Mouse (Mus musculus): Measurements from ENCODE around the gene Acbd7.

The Acbd7 gene
- long read RNA-seq, experiment 1, result 0 reads
- long read RNA-seq, experiment 2, result 0 reads

- intact Hi-C loops (cut with DNase I), result no loop called here
Measured at GRCm38 (mm10) chr2:3335611-3336301, at the start of gene Acbd7. Gene Acbd7 (plus strand): TSS chr2:3336168.

- intact Hi-C loops (cut with DNase I), result no loop called here
Measured at GRCm38 (mm10) chr2:3286243-3286642, 49.7 kb upstream of the Acbd7 start.

GRCm38 (mm10) chr2:3289581-3289980 is 46.4 kb upstream of the Acbd7 start:
- intact Hi-C loops (cut with DNase I), result no loop called here

GRCm38 (mm10) chr2:3292170-3292569 is 43.8 kb upstream of the Acbd7 start:
- intact Hi-C loops (cut with DNase I), result loop anchor here (5.0 kb wide), 1 partner anchor 35 kb away; no protein-coding TSS in a partner anchor

GRCm38 (mm10) chr2:3295826-3296225 is 40.1 kb upstream of the Acbd7 start:
- intact Hi-C loops (cut with DNase I), result no loop called here

GRCm38 (mm10) chr2:3305426-3306025 is 30.4 kb upstream of the Acbd7 start:
- intact Hi-C loops (cut with DNase I), result no loop called here

GRCm38 (mm10) chr2:3323132-3323531 is 12.8 kb upstream of the Acbd7 start:
- intact Hi-C loops (cut with DNase I), result loop anchor here (10.0 kb wide), 2 partner anchors 88 to 208 kb away; partner anchors contain the start of gene Fam171a1

GRCm38 (mm10) chr2:3324381-3325130 is 11.4 kb upstream of the Acbd7 start:
- intact Hi-C loops (cut with DNase I), result loop anchor here (5.0 to 10.0 kb wide), 3 partner anchors 32 to 210 kb away; partner anchors contain the start of gene Fam171a1

- intact Hi-C loops (cut with DNase I), result loop anchor here (5.0 to 10.0 kb wide), 3 partner anchors 34 to 212 kb away; partner anchors contain the start of gene Fam171a1
Measured at GRCm38 (mm10) chr2:3326547-3326946, 9.4 kb upstream of the Acbd7 start.

- intact Hi-C loops (cut with DNase I), result loop anchor here (5.0 to 10.0 kb wide), 3 partner anchors 35 to 213 kb away; partner anchors contain the start of gene Fam171a1
Measured at GRCm38 (mm10) chr2:3327351-3327750, 8.6 kb upstream of the Acbd7 start.

- intact Hi-C loops (cut with DNase I), result no loop called here
Measured at GRCm38 (mm10) chr2:3331071-3331703, 4.8 kb upstream of the Acbd7 start.

GRCm38 (mm10) chr2:3332056-3332455 is 3.9 kb upstream of the Acbd7 start:
- intact Hi-C loops (cut with DNase I), result no loop called here

GRCm38 (mm10) chr2:3332484-3333242 is 3.3 kb upstream of the Acbd7 start, which contains the start of gene Rpp38:
Gene Rpp38 (minus strand): TSS chr2:3332643.
- intact Hi-C loops (cut with DNase I), result no loop called here

GRCm38 (mm10) chr2:3333761-3334160 is 2.2 kb upstream of the Acbd7 start:
- intact Hi-C loops (cut with DNase I), result no loop called here

- intact Hi-C loops (cut with DNase I), result loop anchor here (5.0 to 10.0 kb wide), 2 partner anchors 426 to 454 kb away; no protein-coding TSS in a partner anchor
Measured at GRCm38 (mm10) chr2:3348422-3348821, 12.5 kb downstream of the Acbd7 start.

GRCm38 (mm10) chr2:3348919-3349318 is 13.0 kb downstream of the Acbd7 start:
- intact Hi-C loops (cut with DNase I), result loop anchor here (5.0 to 10.0 kb wide), 2 partner anchors 426 to 453 kb away; no protein-coding TSS in a partner anchor

GRCm38 (mm10) chr2:3353160-3353559 is 17.2 kb downstream of the Acbd7 start:
- intact Hi-C loops (cut with DNase I), result no loop called here

- intact Hi-C loops (cut with DNase I), result no loop called here
Measured at GRCm38 (mm10) chr2:3355793-3356192, 19.8 kb downstream of the Acbd7 start.

- intact Hi-C loops (cut with DNase I), result no loop called here
Measured at GRCm38 (mm10) chr2:3356311-3356710, 20.3 kb downstream of the Acbd7 start.

GRCm38 (mm10) chr2:3357887-3358286 is 21.9 kb downstream of the Acbd7 start:
- intact Hi-C loops (cut with DNase I), result no loop called here
